Mouse (Mus musculus): ENCODE measurements around the gene Gsc2.

The Gsc2 gene

GRCm38 (mm10) chr16:17922163-17922538 lies 7.3 kb upstream of the Gsc2 start:
- DNase-seq (ENCODE audit: low spot score), result no peak

GRCm38 (mm10) chr16:17921325-17922162 lies 6.7 kb upstream of the Gsc2 start:
- peak; percentile 98 for DNase-seq (ENCODE audit: low spot score)

GRCm38 (mm10) chr16:17920586-17920985 lies 5.7 kb upstream of the Gsc2 start:
- peak; percentile 58 for DNase-seq (ENCODE audit: low spot score)

- DNase-seq (ENCODE audit: low spot score), result peak; percentile 99
Measured at GRCm38 (mm10) chr16:17911052-17911595, 3.7 kb downstream of the Gsc2 start, which contains the start of gene Ess2. TSS of gene Ess2 (minus strand) at chr16:17911348.

GRCm38 (mm10) chr16:17898462-17898861 lies 16.4 kb downstream of the Gsc2 start, which contains the start of the genes Dgcr2 and Tssk2:
TSS of gene Dgcr2 (minus strand) at chr16:17898562.
TSS of gene Tssk2 (plus strand) at chr16:17898637.
- no peak for DNase-seq (ENCODE audit: low spot score)

DNA sequence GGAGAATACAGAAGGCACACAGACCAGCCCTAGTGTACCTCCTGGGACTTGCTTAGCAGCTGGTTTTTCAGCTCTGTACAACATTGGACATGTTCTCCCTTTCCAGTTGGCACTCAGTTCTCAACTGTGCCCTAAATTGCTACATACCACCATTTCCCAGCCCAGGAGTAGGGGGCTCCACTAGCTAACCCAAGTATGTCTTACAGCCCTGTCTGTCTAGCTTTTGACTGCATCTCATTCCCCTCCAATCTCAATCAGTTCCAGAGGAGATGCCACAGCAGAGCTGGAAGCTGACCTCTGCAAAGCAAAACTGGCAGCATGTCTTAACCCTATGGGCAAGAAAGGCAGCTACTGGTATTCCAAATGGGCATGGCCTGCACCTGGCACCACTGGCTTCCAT lies 18.8 kb downstream of the Gsc2 start:
- no peak for DNase-seq (ENCODE audit: low spot score)

DNA sequence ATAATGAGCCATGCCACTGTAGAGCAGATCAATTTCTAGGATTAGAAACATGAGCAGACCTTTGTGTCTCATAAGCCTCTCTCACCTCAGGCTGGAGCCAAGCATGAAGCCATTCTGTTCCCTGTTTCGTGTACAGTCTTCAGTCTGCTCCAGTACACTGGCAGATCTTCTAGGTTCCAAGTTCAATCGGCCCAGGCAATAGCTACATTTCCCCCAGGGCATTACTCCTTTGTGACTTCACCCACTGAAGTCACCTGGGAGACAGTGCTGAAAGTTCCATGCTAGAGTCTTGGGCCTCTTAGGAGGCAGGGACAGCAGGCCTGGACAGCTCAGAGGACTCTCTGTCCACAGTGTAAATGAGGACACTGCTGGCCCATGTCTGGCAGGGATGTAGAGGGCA lies 20.9 kb downstream of the Gsc2 start, which contains the start of gene Tssk1:
Tssk1 (plus strand) TSS at position 301 of the 400 bp plus-strand sequence.
- DNase-seq (ENCODE audit: low spot score), result no peak

DNA sequence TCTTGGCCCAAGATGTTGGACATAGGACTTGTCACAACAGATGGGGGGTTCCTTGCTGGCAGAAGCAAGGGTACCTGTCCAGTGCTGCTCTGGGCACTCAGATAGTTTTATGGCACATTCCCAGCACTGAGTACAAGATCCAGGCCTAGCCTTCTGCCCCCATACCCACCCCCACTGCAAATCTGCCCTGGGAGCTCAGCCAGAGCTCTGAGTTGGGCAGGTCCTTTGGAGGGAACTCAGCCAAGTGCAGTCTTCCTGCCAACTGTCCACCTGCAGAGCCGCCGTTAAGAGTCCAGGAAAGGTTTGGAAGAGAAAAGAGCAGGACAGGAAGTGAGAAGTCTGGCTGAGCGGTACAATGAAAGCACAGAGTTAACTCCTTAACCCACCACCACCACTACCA lies 22.3 kb downstream of the Gsc2 start:
- DNase-seq (ENCODE audit: low spot score), result no peak

DNA sequence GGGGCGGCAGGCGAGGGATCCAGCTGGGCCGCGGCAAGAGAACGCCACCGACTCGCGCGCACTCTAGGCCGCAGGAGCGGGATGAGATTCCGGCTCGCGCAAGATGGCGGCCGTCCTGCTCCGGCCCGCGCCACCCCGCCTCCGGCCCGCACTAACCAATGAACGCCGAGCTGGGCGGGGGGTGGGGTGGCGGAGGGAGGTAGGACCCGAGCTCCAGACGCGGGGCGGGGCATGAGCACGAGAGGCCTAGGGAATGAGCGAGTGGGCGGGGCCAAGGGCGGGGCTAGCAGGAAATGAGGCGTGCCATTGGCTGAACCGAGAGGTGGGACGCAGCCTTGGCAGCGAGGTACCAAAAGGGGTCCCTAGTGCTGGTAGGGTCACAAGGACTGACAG lies 23.3 kb downstream of the Gsc2 start, which contains the start of gene Gm20518:
Gm20518 (minus strand) TSS at position 105 of the 393 bp plus-strand sequence.
- peak; percentile 100 for DNase-seq (ENCODE audit: low spot score)

GRCm38 (mm10) chr16:17890917-17891566 lies 23.8 kb downstream of the Gsc2 start:
- peak; percentile 46 for DNase-seq (ENCODE audit: low spot score)

- DNase-seq (ENCODE audit: low spot score), result no peak
Measured at GRCm38 (mm10) chr16:17890342-17890727, 24.5 kb downstream of the Gsc2 start.

DNA sequence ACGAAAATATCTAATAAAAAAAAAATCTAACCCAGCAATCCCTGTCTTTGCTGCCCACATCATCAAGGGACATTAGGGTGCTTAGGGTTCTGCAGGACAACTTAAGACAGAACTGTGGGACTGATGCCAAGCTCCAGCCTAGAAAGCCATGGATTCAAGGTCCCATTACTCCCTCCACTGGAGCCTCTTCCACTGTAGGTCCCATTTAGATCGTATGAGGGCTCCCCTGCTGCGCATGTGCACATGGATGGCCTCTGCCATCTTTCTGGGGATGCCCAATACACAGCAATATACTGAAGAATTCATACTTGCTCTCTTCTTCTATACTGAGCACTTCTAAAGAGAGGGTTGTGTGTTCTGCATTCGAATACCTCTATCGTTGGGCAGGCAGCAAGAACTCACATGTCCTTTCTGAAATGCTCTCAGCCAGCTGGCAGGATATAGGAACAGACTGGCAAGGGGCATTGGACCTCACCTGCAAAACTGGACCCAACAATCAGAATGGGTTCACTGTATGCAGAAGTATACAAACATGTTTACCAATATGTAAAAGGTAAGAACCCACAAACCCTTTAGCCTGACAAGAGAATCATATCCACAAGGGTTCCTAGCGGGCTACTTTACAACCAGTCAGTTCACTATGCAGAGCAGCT lies 25.0 kb downstream of the Gsc2 start:
- DNase-seq (ENCODE audit: low spot score), result no peak

GRCm38 (mm10) chr16:17884116-17884515 lies 30.7 kb downstream of the Gsc2 start:
- no peak for DNase-seq (ENCODE audit: low spot score)

DNA sequence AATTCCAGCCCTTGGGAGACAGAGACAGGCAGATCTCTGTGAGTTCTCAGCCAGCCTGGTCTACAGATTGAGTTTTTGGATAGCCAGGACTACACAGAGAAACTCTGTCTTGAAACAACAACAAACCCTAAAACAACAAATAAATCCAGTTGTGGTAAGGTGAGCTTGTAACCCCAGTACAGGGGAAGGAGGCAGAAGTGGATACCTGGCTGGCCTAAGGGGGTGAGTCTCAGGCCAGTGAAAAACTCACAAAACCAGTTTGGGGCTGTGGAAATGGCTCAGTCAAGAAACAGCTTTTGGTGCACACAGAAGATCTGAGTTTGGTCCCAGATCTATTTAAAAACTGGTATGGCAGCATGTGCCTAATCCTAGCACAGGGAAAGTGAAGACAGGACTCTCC lies 32.7 kb downstream of the Gsc2 start:
- DNase-seq (ENCODE audit: low spot score), result no peak

- DNase-seq (ENCODE audit: low spot score), result no peak
Measured at GRCm38 (mm10) chr16:17879571-17879970, 35.3 kb downstream of the Gsc2 start.

- DNase-seq (ENCODE audit: low spot score), result no peak
Measured at GRCm38 (mm10) chr16:17876096-17876495, 38.8 kb downstream of the Gsc2 start.

DNA sequence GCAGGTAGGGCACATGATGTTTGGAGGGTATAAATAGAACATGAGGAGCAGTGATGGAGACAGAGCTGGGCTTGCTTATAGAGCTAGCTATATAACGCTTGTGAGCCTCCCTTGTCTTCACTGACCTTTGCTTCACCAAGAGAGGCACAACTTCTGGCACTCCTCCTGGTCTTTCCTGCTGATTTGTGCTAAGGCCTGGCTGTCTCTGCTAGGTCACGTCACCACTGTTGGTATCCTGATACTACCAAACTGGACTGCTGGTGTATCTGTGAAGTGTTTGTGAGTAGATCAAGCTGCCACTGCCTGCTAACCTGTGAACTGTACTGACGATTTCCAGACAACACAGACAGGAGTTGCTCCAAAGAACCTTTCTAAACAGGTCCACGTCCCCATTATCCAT lies 39.7 kb downstream of the Gsc2 start:
- DNase-seq (ENCODE audit: low spot score), result no peak

DNA sequence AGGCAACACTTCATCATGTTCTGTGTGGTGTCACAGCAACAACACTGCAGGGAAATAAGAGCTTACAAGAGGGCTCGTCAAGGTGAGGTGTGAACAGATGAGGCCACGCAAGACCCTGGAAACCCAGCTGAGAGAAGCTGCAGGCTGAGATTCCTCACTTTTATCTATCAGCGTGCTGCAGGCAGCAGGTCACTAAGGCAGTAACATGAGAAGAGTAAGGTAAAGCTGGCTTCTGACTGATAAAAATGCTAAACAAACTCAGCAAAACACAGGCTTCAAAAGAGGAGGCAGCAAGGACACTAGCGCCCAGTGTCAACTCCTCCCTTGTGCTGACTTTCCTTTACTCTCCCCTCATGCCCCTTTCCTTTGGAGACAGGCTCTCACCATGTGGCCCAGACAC lies 41.9 kb downstream of the Gsc2 start:
- no peak for DNase-seq (ENCODE audit: low spot score)

DNA sequence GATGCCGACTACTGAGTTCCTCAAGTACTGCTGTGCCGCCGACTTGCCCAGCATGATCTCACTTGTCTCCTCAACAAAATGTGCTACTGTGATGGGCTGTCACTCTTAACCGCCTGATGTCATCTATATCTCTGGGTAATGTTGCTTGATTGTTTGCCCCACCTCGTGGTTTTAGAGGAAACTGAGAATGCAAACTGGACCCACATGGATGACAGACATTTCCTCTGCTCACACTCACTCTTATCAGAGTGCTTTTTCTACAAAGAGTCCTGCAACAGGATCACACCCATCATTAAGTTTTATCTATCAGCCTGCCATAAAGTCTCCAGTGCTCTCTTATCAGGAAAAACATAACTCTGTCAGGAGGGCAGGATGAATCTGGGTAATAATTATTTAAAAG lies 43.6 kb downstream of the Gsc2 start:
- no peak for DNase-seq (ENCODE audit: low spot score)

DNA sequence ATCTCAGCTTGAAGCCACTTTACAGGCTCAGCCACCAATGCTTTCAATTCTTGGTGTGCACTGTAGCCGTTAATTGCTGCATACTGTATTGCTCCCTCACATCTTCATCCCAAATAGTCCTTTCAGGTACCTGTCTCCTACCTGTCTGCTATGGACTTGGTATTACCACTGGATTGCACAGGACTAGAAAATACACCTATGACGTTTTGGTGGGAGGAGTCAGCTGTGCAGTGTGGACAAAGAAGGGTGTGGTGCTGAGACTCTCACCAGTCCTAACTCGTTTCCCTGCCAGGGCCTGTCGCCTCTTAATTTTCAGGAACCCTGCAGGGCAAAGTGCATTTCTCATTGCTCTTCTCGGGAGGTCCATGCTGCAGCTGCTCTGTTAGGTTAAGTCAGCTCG lies 49.1 kb downstream of the Gsc2 start:
- no peak for DNase-seq (ENCODE audit: low spot score)

GRCm38 (mm10) chr16:17865293-17865692 lies 49.6 kb downstream of the Gsc2 start:
- no peak for DNase-seq (ENCODE audit: low spot score)
